Mouse (Mus musculus) testis, adult 2 months (tissue): Measurements from ENCODE around the gene Cnpy3. TPM values are rescaled to one million over a fixed set of nuclear protein-coding genes. Genes with fewer than 3 reads are reported as not detected.

Experiments used
- H3K27ac ChIP-seq: fragments of 200-500 bp; 2 replicates; pipeline ENCODE4 v1.5.1; 2012; ENCODE audit warnings: low read depth, low read length; ENCODE audit not compliant: control insufficient read depth, insufficient read depth
- H3K27me3 ChIP-seq: fragments of 200-500 bp; 2 replicates; pipeline ENCODE4 v1.6.1; 2012; ENCODE audit warnings: mild to moderate bottlenecking, low read length, moderate library complexity; ENCODE audit not compliant: control insufficient read depth, insufficient read depth
- H3K36me3 ChIP-seq: fragments of 200-500 bp; 2 replicates; pipeline ENCODE4 v1.6.1; 2012; ENCODE audit warnings: mild to moderate bottlenecking, low read length; ENCODE audit not compliant: control insufficient read depth, insufficient read depth
- H3K4me1 ChIP-seq: fragments of 200-500 bp; 2 replicates; pipeline ENCODE4 v1.6.1; 2012; ENCODE audit warnings: low read length; ENCODE audit not compliant: control insufficient read depth, insufficient read depth
- H3K4me3 ChIP-seq: fragments of 200-500 bp; 2 replicates; pipeline ENCODE4 v1.5.1; 2012; ENCODE audit warnings: low read depth, mild to moderate bottlenecking, low read length, moderate library complexity, mixed read lengths; ENCODE audit not compliant: control insufficient read depth
- CTCF ChIP-seq: fragments of 200-500 bp; IDR thresholded peaks from 2 replicates; pipeline ENCODE4 v1.5.1; 2012; ENCODE audit warnings: low read depth, mild to moderate bottlenecking, inconsistent platforms, low read length, moderate library complexity; ENCODE audit not compliant: control insufficient read depth, insufficient read depth, insufficient replicate concordance
- POLR2A ChIP-seq: fragments of 200-500 bp; IDR thresholded peaks from 2 replicates; pipeline ENCODE4 v1.6.1; 2012; ENCODE audit warnings: low read depth, mild to moderate bottlenecking, inconsistent platforms, low read length, moderate library complexity; ENCODE audit not compliant: control insufficient read depth
- polyA plus RNA-seq: library from polyadenylated mRNA; depleted of rRNA; stranded (reverse); fragments of >200 nt; gene quantifications from 2 replicates; pipeline ENCODE4 v1.2.3, GENCODE M21; 2012

Gene Cnpy3
- polyA plus RNA-seq, 1 experiment, result 18.9 TPM

GRCm38 (mm10) chr17:46702100-46702499 is 49.9 kb downstream of the Cnpy3 start:
- no peak overlapping the region for H3K4me3 ChIP-seq

GRCm38 (mm10) chr17:46701489-46701888 is 50.5 kb downstream of the Cnpy3 start:
- Histone ChIP-seq H3K27me3 (no peaks in the 10 kb centered on the region), H3K27ac (no peak overlapping the region), H3K4me3 (no peak overlapping the region), H3K4me1 (peaks cover 11% of the 10 kb centered on the region), H3K36me3 (no peaks in the 10 kb centered on the region)
- TF ChIP-seq CTCF (no peak), POLR2A (no peak)

More at GRCm38 (mm10) chr17:46702100-46702499, 49.9 kb downstream of the Cnpy3 start:
- Histone ChIP-seq H3K4me1 (peaks cover 11% of the 10 kb centered on the region), H3K27me3 (no peaks in the 10 kb centered on the region), H3K27ac (no peak overlapping the region), H3K36me3 (no peaks in the 10 kb centered on the region)
- TF ChIP-seq CTCF (no peak), POLR2A (no peak)

GRCm38 (mm10) chr17:46699912-46700311 is 52.1 kb downstream of the Cnpy3 start:
- Histone ChIP-seq H3K4me1 (peaks cover 7% of the 10 kb centered on the region), H3K36me3 (no peaks in the 10 kb centered on the region), H3K27me3 (no peaks in the 10 kb centered on the region), H3K27ac (no peak overlapping the region), H3K4me3 (no peak overlapping the region)
- TF ChIP-seq CTCF (no peak), POLR2A (no peak)

- no peak overlapping the region for H3K27ac ChIP-seq
- no peak overlapping the region for H3K4me3 ChIP-seq
- TF ChIP-seq POLR2A, result no peak
- no peak for TF ChIP-seq CTCF
- H3K27me3 ChIP-seq, result no peaks in the 10 kb centered on the region
- peaks cover 3% of the 10 kb centered on the region for H3K4me1 ChIP-seq
- H3K36me3 ChIP-seq, result no peaks in the 10 kb centered on the region
These were observed 52.8 kb downstream of the Cnpy3 start for GRCm38 (mm10) chr17:46699245-46699644.

- H3K36me3 ChIP-seq, result no peaks in the 10 kb centered on the region
These were observed 53.5 kb downstream of the Cnpy3 start for GRCm38 (mm10) chr17:46698515-46698914.

GRCm38 (mm10) chr17:46694517-46695063 is 57.4 kb downstream of the Cnpy3 start:
- no peak for TF ChIP-seq POLR2A
- no peak for TF ChIP-seq CTCF
- H3K36me3 ChIP-seq, result no peaks in the 10 kb centered on the region
- no peak overlapping the region for H3K4me3 ChIP-seq

More at GRCm38 (mm10) chr17:46698515-46698914, 53.5 kb downstream of the Cnpy3 start:
- Histone ChIP-seq H3K27me3 (no peaks in the 10 kb centered on the region), H3K27ac (no peak overlapping the region), H3K4me3 (no peak overlapping the region), H3K4me1 (no peaks in the 10 kb centered on the region)
- TF ChIP-seq POLR2A, result no peak
- TF ChIP-seq CTCF, result no peak

GRCm38 (mm10) chr17:46691390-46691789 is 60.6 kb downstream of the Cnpy3 start:
- Histone ChIP-seq H3K27ac (no peak overlapping the region), H3K4me3 (no peak overlapping the region), H3K36me3 (no peaks in the 10 kb centered on the region), H3K4me1 (no peaks in the 10 kb centered on the region), H3K27me3 (no peaks in the 10 kb centered on the region)
- TF ChIP-seq CTCF (no peak), POLR2A (no peak)

More at GRCm38 (mm10) chr17:46694517-46695063, 57.4 kb downstream of the Cnpy3 start:
- Histone ChIP-seq H3K27me3 (no peaks in the 10 kb centered on the region), H3K4me1 (no peaks in the 10 kb centered on the region), H3K27ac (no peak overlapping the region)
